Mouse (Mus musculus) megakaryocyte, adult 5-6 weeks (primary cell): ENCODE measurements around the gene Zbtb48. TPM values are rescaled to one million over a fixed set of nuclear protein-coding genes. Genes with fewer than 3 reads are reported as not detected.
A peak's percentile ranks its signal among the peaks of the same experiment; 100 is the strongest.

Experiments used
- ATAC-seq: 2 replicates; pipeline ENCODE4 v1.8.0; 2016; ENCODE audit warnings: mild to moderate bottlenecking, inconsistent platforms; ENCODE audit not compliant: poor library complexity, severe bottlenecking
- total RNA-seq, 2 experiments: library from RNA; stranded (forward) in 1 of 2; stranded (reverse) in 1 of 2; fragments of 153-499, 151-499 nt in 1 of 2; fragments of 221-1000, 200-1000 nt in 1 of 2; gene quantifications; 2 replicates each; pipeline versions ENCODE4 v1.2.3 to v1.2.4; 2015 to 2017

The Zbtb48 gene
- total RNA-seq, 2 experiments from 2014 or later: 3.8 to 8.1 TPM

GRCm38 (mm10) chr4:151981363-151981762, 46.1 kb downstream of the Zbtb48 start:
- peak; percentile 89 for ATAC-seq

GRCm38 (mm10) chr4:151980699-151981098, 46.8 kb downstream of the Zbtb48 start:
- peak; percentile 31; the same call in 1 of the 2 replicates for ATAC-seq

- peak; percentile 79 for ATAC-seq
Observed at GRCm38 (mm10) chr4:151977748-151978147, 49.7 kb downstream of the Zbtb48 start.

DNA sequence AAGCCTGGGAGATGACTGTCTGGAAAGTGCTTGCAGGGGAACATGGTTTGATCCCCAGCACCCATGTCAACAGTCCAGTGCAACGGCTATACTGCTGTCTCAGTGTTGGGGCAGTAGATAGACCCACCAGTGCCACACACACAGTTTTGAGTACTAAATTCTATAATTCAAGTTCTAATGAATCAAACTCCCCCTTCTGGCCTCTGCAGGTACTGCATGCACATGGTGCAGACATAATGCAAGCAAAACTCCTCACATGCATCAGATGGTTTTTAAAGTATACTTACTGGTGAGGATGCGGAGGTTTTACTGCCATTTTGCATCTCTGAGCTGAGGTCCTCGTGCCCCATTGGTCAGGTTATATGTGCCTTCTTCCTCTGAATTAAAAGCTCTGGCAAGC, 52.0 kb downstream of the Zbtb48 start:
- no peak; the same call in 1 of the 2 replicates for ATAC-seq

DNA sequence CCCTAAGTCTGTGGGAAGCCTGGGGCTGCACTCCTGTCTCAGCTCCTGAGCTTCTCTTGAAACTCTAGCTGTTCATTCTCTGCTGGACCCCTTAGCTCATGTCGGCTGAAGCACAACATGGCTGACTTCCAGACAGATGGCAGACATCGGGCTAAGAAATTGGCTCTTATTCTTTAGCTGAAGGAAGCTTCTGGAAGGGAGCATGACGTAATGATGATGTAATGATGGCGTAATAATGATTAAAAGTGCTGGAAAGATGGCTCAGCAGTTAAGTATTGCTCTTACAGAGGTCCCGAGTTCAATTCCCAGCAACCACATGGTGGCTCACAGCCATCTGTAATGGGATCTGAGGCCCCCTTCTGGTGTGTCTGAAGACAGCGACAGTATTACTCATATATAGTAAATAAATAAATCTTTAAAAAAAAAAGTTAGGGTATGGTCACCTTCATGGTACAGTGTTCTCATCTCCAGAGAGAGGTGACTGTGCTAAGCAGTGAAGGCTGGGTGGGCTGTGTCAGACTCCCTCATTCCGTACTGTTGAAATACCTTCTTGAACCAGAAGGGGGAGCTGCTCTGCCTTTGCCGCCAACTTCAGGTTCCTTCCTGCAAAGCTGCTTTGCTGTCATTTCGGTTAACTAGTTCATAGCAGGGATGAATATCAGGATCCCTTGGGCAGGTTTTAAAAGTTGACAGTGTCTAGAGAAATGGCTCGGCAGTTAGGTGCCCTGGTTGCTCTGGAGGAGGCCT, 55.1 kb downstream of the Zbtb48 start:
- 0 out of 2 replicates have a peak, but pooled peaks have one; percentile 46 for ATAC-seq

Other genes with a start within 250 kb of the Zbtb48 start
- 65.9 and 70.2 TPM in 2 replicates for gene Camta1, start 165.8 kb downstream of the Zbtb48 start, total RNA-seq (2015)
- 2.9 and 17.4 TPM in 2 replicates for gene Camta1, start 165.8 kb downstream of the Zbtb48 start, total RNA-seq (2017)
- gene Dnajc11, start 94.0 kb downstream of the Zbtb48 start, total RNA-seq (2015): 18.1 and 18.5 TPM in 2 replicates
- 34.7 and 39.4 TPM in 2 replicates for gene Dnajc11, start 94.0 kb downstream of the Zbtb48 start, total RNA-seq (2017)
- 9.6 and 11.2 TPM in 2 replicates for gene Thap3, start 38.7 kb downstream of the Zbtb48 start, total RNA-seq (2015)
- gene Thap3, start 38.7 kb downstream of the Zbtb48 start, total RNA-seq (2017): 10.3 and 12.9 TPM in 2 replicates
- 3.9 and 5.6 TPM in 2 replicates for gene Phf13, start 31.4 kb downstream of the Zbtb48 start, total RNA-seq (2015)
- gene Phf13, start 31.4 kb downstream of the Zbtb48 start, total RNA-seq (2017): 4.0 and 4.5 TPM in 2 replicates
- 2.6 and 3.8 TPM in 2 replicates for gene Klhl21, start 18.9 kb downstream of the Zbtb48 start, total RNA-seq (2015)
- 3.1 and 4.1 TPM in 2 replicates for gene Klhl21, start 18.9 kb downstream of the Zbtb48 start, total RNA-seq (2017)
- gene Tas1r1, start 10.9 kb upstream of the Zbtb48 start, total RNA-seq (2015): 0.11 and 0.16 TPM in 2 replicates
- gene Tas1r1, start 10.9 kb upstream of the Zbtb48 start, total RNA-seq (2017): not detected in 2 replicates
- gene Nol9, start 11.7 kb upstream of the Zbtb48 start, total RNA-seq (2015): 10.1 and 11.1 TPM in 2 replicates
- 10.8 and 15.5 TPM in 2 replicates for gene Nol9, start 11.7 kb upstream of the Zbtb48 start, total RNA-seq (2017)
- 1.7 and 2.6 TPM in 2 replicates for gene Plekhg5, start 44.8 kb upstream of the Zbtb48 start, total RNA-seq (2015)
- 3.0 and 3.6 TPM in 2 replicates for gene Plekhg5, start 44.8 kb upstream of the Zbtb48 start, total RNA-seq (2017)
- 0.13 and 0.25 TPM in 2 replicates for gene Tnfrsf25, start 88.3 kb upstream of the Zbtb48 start, total RNA-seq (2015)
- gene Tnfrsf25, start 88.3 kb upstream of the Zbtb48 start, total RNA-seq (2017): 0.18 and 2.8 TPM in 2 replicates
- 1.2 and 1.4 TPM in 2 replicates for gene Espn, start 124.7 kb upstream of the Zbtb48 start, total RNA-seq (2015)
- gene Espn, start 124.7 kb upstream of the Zbtb48 start, total RNA-seq (2017): 0.22 and 0.24 TPM in 2 replicates
- gene Hes2, start 131.2 kb upstream of the Zbtb48 start, total RNA-seq (2015): not detected in 2 replicates
- not detected in 2 replicates for gene Hes2, start 131.2 kb upstream of the Zbtb48 start, total RNA-seq (2017)
- 43.3 and 44.5 TPM in 2 replicates for gene Acot7, start 150.5 kb upstream of the Zbtb48 start, total RNA-seq (2015)
- gene Acot7, start 150.5 kb upstream of the Zbtb48 start, total RNA-seq (2017): 40.1 and 43.3 TPM in 2 replicates
- not detected in 2 replicates for gene Gpr153, start 246.6 kb upstream of the Zbtb48 start, total RNA-seq (2015)
- 0.04 and 1.7 TPM in 2 replicates for gene Gpr153, start 246.6 kb upstream of the Zbtb48 start, total RNA-seq (2017)